Mouse (Mus musculus) heart, embryonic 14.5 days (tissue): ENCODE measurements around the gene Zfp277. TPM values are rescaled to one million over a fixed set of nuclear protein-coding genes. Genes with fewer than 3 reads are reported as not detected.
A peak's percentile ranks its signal among the peaks of the same experiment; 100 is the strongest.

ENCODE experiments used
- ATAC-seq: fragments of 200-750 bp; cut with Nextera tagmentation; 2 replicates; pipeline ENCODE4 v1.8.0; 2017; ENCODE audit warnings: low read depth, moderate TSS enrichment; ENCODE audit not compliant: insufficient number of reproducible peaks, insufficient read depth, low FRiP score
- H3K27ac ChIP-seq, 2 experiments: fragments of 200-500 bp in 1 of 2; fragments of 300-500 bp in 1 of 2; sonication (generic) in 1 of 2; replicated peaks in 1 of 2; 2 replicates each; pipeline ENCODE4 v1.5.1; 2012 to 2014; ENCODE audit warnings: low read depth in 2 of 2, low read length in 2 of 2, control low read depth in 1 of 2, mild to moderate bottlenecking in 1 of 2, mixed read lengths in 1 of 2; ENCODE audit not compliant: control insufficient read depth in 1 of 2, insufficient read depth in 1 of 2
- H3K27me3 ChIP-seq: fragments of 300-500 bp; sonication (generic); 2 replicates; pipeline ENCODE4 v1.6.1; 2014; ENCODE audit warnings: mild to moderate bottlenecking, low read length, control low read depth; ENCODE audit not compliant: control insufficient read depth, insufficient read depth
- H3K36me3 ChIP-seq: fragments of 300-500 bp; sonication (generic); 2 replicates; pipeline ENCODE4 v1.6.1; 2014; ENCODE audit warnings: mild to moderate bottlenecking, control low read depth, low read length, mixed read lengths; ENCODE audit not compliant: control insufficient read depth, insufficient read depth
- H3K4me1 ChIP-seq, 2 experiments: fragments of 200-500 bp in 1 of 2; fragments of 300-500 bp in 1 of 2; sonication (generic) in 1 of 2; 2 replicates each; pipeline ENCODE4 v1.6.1; 2012 to 2014; ENCODE audit warnings: low read length in 2 of 2, control low read depth in 1 of 2, mixed read lengths in 1 of 2; ENCODE audit not compliant: control insufficient read depth in 2 of 2, insufficient read depth in 2 of 2
- H3K4me2 ChIP-seq: fragments of 300-500 bp; sonication (generic); 2 replicates; pipeline ENCODE4 v1.6.1; 2014; ENCODE audit warnings: mild to moderate bottlenecking, low read length
- H3K4me3 ChIP-seq, 2 experiments: fragments of 200-500 bp in 1 of 2; fragments of 300-500 bp in 1 of 2; sonication (generic) in 1 of 2; 2 replicates each; pipeline ENCODE4 v1.5.1; 2012 to 2014; ENCODE audit warnings: low read length in 2 of 2, mild to moderate bottlenecking in 2 of 2, control low read depth in 1 of 2, low read depth in 1 of 2, moderate library complexity in 1 of 2; ENCODE audit not compliant: control insufficient read depth in 1 of 2, insufficient read depth in 1 of 2
- H3K9ac ChIP-seq: fragments of 300-500 bp; sonication (generic); 2 replicates; pipeline ENCODE4 v1.6.1; 2014; ENCODE audit warnings: mild to moderate bottlenecking, low read length
- H3K9me3 ChIP-seq: fragments of 300-500 bp; sonication (generic); 2 replicates; pipeline ENCODE4 v1.6.1; 2016; ENCODE audit warnings: low read length, control low read depth; ENCODE audit not compliant: control insufficient read depth
- WGBS: fragments of 180-500 bp; shearing (Covaris S2); extraction: QIAGEN DNeasy Blood & Tissue Kit; methylation state at CpG from one replicate; pipeline ENCODE4 v1.1.7; 2014; 5-methylcytosine and 5-hydroxymethylcytosine counted together
- polyA plus RNA-seq: library from polyadenylated mRNA; unstranded; fragments of >200 nt; fragmentation: Nextera tagmentation; extraction: Ambion mirVana; gene quantifications from 2 replicates; pipeline ENCODE4 v1.2.1, GENCODE M21; 2014

Zfp277 gene
- polyA plus RNA-seq, 1 experiment from 2014 or later = 37.5 TPM

DNA sequence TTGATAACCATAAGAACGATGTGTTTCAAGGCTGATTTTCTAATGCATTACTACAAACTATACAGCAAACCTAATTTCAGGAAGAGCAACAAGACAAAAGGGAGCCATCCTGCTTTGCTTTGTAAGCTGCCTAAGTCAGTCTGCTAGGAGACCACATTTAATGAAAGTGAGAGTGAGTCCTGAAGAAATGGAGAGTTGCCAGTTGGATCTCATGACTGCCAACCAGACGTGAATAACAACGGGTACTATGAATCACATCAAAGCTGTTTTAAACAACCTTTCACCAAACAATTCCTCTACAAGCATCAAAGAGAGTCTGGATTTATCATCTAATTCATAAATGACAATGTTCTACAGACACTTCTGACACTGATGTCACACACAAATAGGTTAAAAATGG is 11.6 kb downstream of the Zfp277 start:
- H3K4me1 ChIP-seq = peaks cover 18 to 40% of the 10 kb centered on the region in 2 experiments
- no peaks in the 10 kb centered on the region for H3K36me3 ChIP-seq
- H3K27ac ChIP-seq = 0 out of 4 replicates have a peak overlapping the region, but pooled peaks of 1 of the 2 experiments have one; percentile 38
- no peak for ATAC-seq
- H3K4me2 ChIP-seq = peak overlapping the region; percentile 21; the same call in 1 of the 2 replicates
- H3K9ac ChIP-seq = no peak overlapping the region
- H3K27me3 ChIP-seq = no peaks in the 10 kb centered on the region
- no peak overlapping the region for H3K4me3 ChIP-seq
- H3K9me3 ChIP-seq = no peaks in the 10 kb centered on the region
- WGBS = 20% methylated on average over 3 of the region's 3 CpGs

DNA sequence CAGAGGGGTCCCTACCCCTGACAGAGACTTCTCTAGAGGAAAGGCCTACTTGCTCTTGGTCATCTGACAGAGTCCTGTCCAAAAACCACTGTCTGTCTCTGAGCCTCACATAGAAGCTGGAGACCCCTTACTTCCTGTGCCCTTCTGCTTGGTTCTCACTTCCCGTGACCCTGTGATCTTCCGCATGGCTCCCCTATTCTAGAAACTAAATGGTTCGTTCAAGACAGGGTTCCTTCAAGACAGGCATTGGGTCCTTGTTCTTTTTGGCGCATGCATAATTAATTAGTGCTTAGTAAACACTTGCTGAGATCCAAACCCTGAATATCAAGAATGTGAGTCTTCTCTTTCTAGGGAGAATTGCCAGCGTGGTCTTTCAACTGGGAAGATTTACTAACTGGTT is 14.6 kb downstream of the Zfp277 start:
- H3K9ac ChIP-seq = no peak overlapping the region
- no peaks in the 10 kb centered on the region for H3K36me3 ChIP-seq
- H3K9me3 ChIP-seq = no peaks in the 10 kb centered on the region
- 85% methylated on average over 5 of the region's 5 CpGs for WGBS
- H3K27me3 ChIP-seq = no peaks in the 10 kb centered on the region
- H3K4me1 ChIP-seq = peaks cover 18 to 32% of the 10 kb centered on the region in 2 experiments
- ATAC-seq = no peak
- 0 out of 4 replicates have a peak overlapping the region, but pooled peaks of 1 of the 2 experiments have one; percentile 19 for H3K27ac ChIP-seq
- no peak overlapping the region for H3K4me2 ChIP-seq
- no peak overlapping the region for H3K4me3 ChIP-seq

DNA sequence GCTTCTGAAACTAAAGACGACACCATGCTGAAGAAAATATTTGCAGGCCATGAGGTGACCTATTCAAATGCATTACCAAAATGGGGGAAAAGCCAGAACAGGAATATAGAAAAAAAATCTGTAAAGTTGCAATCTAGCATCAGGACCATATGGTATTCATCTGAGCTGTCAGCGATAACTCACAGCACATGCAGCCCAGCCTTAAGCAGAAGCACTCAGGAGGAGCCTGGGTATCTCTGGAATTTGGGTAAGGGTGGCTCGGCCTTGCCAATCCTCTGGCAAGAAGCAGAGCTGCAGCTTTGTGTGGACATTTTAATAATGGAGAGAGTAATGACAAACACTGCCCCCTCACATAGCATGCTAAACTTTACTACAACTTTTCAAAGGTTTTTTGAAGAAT is 15.7 kb downstream of the Zfp277 start:
- no peaks in the 10 kb centered on the region for H3K27me3 ChIP-seq
- H3K4me2 ChIP-seq = no peak overlapping the region
- H3K9me3 ChIP-seq = no peaks in the 10 kb centered on the region
- H3K4me3 ChIP-seq = no peak overlapping the region
- H3K9ac ChIP-seq = no peak overlapping the region
- 22% methylated on average over 3 of the region's 3 CpGs for WGBS
- H3K4me1 ChIP-seq = peaks cover 18 to 32% of the 10 kb centered on the region in 2 experiments
- no peaks in the 10 kb centered on the region for H3K36me3 ChIP-seq
- no peak for ATAC-seq
- no peak overlapping the region for H3K27ac ChIP-seq

DNA sequence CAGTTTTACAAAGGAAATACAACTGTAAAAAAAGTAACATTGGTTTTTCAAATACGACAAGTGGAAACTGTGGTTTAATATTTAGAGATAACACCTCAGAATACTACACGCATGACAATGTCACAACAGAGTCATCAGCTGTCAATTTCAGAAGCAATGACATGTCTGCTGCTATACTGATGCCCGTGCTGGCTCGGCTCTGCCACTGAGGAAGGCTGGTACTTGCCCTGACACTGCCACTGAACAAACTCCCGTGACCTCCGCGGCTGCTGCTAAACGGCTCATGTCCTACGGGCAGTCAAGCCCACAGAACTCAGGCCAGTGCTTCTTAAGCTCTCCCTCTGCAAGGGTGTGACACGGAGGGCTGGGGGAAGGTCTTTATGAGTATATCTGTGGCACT is 18.1 kb downstream of the Zfp277 start:
- ATAC-seq = no peak
- H3K4me3 ChIP-seq = no peak overlapping the region
- no peaks in the 10 kb centered on the region for H3K36me3 ChIP-seq
- H3K4me1 ChIP-seq = peaks cover 14 to 22% of the 10 kb centered on the region in 2 experiments
- H3K27ac ChIP-seq = no peak overlapping the region
- no peak overlapping the region for H3K4me2 ChIP-seq
- H3K27me3 ChIP-seq = no peaks in the 10 kb centered on the region
- no peaks in the 10 kb centered on the region for H3K9me3 ChIP-seq
- 87% methylated on average over 10 of the region's 10 CpGs for WGBS
- H3K9ac ChIP-seq = no peak overlapping the region

DNA sequence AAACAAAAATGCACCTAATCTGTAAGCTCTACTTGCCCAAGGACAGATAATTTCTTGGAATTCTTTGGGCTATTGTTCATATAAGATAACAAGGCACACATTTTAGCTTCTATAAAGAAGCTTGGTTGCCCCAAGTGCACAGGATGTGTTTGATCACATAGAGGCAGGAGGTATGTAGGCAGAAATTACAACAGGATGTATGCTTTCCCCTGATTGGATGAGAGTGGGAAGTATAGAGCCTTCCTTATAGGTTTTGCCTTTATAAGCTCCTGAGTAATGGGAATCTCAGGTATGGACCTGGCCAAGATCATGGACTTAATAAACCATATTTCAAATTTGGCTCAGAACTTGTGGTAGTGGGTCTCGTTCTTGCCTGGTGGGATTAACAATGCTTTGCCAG is 20.7 kb downstream of the Zfp277 start:
- Histone ChIP-seq H3K9ac (no peak overlapping the region), H3K27me3 (no peaks in the 10 kb centered on the region), H3K4me2 (no peak overlapping the region), H3K4me3 (no peak overlapping the region), H3K36me3 (no peaks in the 10 kb centered on the region), H3K4me1 (peaks cover under 1 to 6% of the 10 kb centered on the region in 2 experiments; a peak in 3 of 4 replicates), H3K27ac (no peak overlapping the region), H3K9me3 (no peaks in the 10 kb centered on the region)
- ATAC-seq = no peak
- 93% methylated on average over 1 of the region's 1 CpGs for WGBS

DNA sequence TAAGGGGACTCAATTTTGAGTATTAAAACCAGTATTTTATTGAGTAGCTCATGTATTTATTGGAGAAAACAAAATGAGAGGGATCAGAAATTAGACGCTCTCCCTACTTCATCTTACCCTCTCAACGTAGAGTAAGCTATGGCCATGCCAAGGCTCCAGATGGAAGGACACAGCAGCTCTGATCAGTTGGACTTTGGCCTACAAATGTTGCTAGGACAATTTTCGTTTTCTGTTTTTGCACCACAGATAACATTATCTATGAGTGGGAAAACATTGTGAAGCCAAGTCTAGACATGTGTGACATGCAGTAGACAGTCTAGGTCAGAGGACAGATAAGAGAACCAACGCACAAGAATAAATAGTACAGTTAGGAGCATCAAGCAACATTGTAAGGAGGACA is 28.4 kb downstream of the Zfp277 start:
- Histone ChIP-seq H3K9ac (no peak overlapping the region), H3K4me2 (no peak overlapping the region), H3K27ac (no peak overlapping the region), H3K4me3 (no peak overlapping the region), H3K27me3 (no peaks in the 10 kb centered on the region), H3K36me3 (no peaks in the 10 kb centered on the region), H3K9me3 (no peaks in the 10 kb centered on the region), H3K4me1 (peaks cover 2 to 23% of the 10 kb centered on the region in 2 experiments; a peak in 3 of 4 replicates)
- ATAC-seq = no peak
- 45% methylated on average over 4 of the region's 4 CpGs for WGBS

DNA sequence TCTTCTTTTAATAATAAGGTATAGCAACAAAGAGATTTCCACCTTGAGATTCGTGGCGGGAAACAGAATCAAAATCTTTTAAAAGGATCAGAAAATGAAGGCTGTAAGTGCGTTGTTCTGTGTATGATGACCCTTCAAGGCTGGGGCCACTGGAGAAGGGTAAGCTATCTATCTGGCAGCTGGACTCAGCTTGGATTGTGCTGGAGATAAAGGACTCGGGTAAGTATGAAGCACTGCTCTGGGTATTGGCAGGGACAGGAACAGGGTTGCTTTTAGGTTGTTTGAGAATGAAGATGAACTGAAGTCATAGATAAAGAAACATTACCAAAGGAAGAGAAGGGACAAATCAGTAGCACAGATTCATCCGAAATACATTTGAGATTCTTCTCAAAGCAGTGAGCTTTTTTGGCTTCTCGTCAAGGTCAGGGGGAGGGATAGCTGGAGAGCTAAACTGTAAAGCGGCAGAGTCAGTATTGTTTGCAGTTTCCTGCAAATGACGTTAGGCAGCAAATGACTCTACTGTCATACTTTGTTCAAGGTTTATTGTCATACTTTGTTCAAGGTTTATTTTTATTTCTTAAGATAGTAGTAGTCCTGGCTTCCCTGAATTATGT is 30.3 kb downstream of the Zfp277 start:
- Histone ChIP-seq H3K4me3 (no peak overlapping the region), H3K27me3 (no peaks in the 10 kb centered on the region), H3K27ac (no peak overlapping the region), H3K9ac (no peak overlapping the region), H3K4me2 (no peak overlapping the region), H3K4me1 (peaks cover 2 to 23% of the 10 kb centered on the region in 2 experiments; a peak in 3 of 4 replicates), H3K9me3 (no peaks in the 10 kb centered on the region), H3K36me3 (no peaks in the 10 kb centered on the region)
- 56% methylated on average over 8 of the region's 8 CpGs for WGBS
- ATAC-seq = no peak
